Mouse (Mus musculus) thymus, adult 18-20 months (tissue): ENCODE measurements around the gene Rtkn.

Experiments used
- DNase-seq, 2 experiments: peaks; one replicate each; pipeline ENCODE4 v3.0.0; 2022; ENCODE audit warnings: mixed read lengths in 2 of 2

Gene Rtkn

GRCm38 (mm10) chr6:83179390-83180117, 44.3 kb downstream of the Rtkn start:
- no peak for DNase-seq

- DNase-seq = no peak
Measured at GRCm38 (mm10) chr6:83180605-83181004, 45.3 kb downstream of the Rtkn start.

- no peak for DNase-seq
Measured at GRCm38 (mm10) chr6:83184858-83185435, 49.7 kb downstream of the Rtkn start.

- DNase-seq = peak in 1 of 2 experiments; percentile 48
Measured at GRCm38 (mm10) chr6:83185895-83186861, 50.9 kb downstream of the Rtkn start.

GRCm38 (mm10) chr6:83186946-83187345, 51.7 kb downstream of the Rtkn start:
- no peak for DNase-seq

GRCm38 (mm10) chr6:83193571-83193970, 58.3 kb downstream of the Rtkn start:
- DNase-seq = no peak

- no peak for DNase-seq
Measured at GRCm38 (mm10) chr6:83197345-83198004, 62.2 kb downstream of the Rtkn start.
